Mouse (Mus musculus): Measurements from ENCODE around the gene Trio.

DNA sequence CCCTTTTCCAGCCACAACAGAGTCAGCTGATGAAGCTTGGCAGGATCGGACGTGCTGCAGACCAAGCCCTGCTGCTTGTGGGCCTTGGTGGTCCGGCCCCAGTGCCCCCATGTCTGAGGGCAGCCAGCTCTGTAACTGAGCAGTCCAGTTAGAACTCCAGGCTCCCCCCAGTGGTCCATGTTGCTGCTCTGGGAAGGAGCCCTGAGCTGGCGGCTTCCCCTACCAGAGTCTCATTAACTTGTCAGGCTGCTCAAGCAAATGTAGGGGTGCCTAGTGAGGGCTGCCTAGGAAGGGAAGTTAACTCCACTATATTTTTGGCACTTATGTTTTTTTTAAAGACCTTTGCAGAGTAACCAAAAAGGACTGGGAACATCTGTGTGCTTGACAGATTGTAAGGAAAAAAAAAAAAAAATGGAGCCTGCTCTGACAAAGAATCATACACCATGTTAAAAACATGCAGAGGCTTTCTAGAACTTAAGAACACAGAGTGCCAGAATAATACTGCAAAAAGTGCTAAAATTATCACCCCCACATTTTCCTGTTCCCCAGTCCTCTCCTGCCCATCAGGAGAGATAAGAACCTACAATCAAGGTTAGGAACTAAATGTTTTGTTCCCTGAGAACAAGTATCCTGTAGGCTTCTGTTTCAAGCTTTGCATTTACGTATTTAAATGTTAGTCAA is 216.9 kb downstream of the Trio start:
- TF ChIP-seq CTCF (IDR thresholded peaks at IDR 0.05; ENCODE audit: extremely low read depth, insufficient read depth, insufficient read length, insufficient replicate concordance) (no peak), POLR2A (IDR thresholded peaks at IDR 0.05; ENCODE audit: low read depth, low read length) (no peak)
